Mouse (Mus musculus) midbrain, embryonic 13.5 days (tissue): ENCODE measurements around the gene Shisa6. TPM values are rescaled to one million over a fixed set of nuclear protein-coding genes. Genes with fewer than 3 reads are reported as not detected.

Experiments
- ATAC-seq: fragments of 200-750 bp; cut with Nextera tagmentation; 2 replicates; pipeline ENCODE4 v1.8.0; 2017; ENCODE audit warnings: mild to moderate bottlenecking, moderate TSS enrichment, moderate library complexity
- H3K27ac ChIP-seq: fragments of 300-500 bp; sonication (generic); 2 replicates; pipeline ENCODE4 v1.5.1; 2015; ENCODE audit warnings: inconsistent platforms, mild to moderate bottlenecking, moderate library complexity
- H3K27me3 ChIP-seq: fragments of 300-500 bp; sonication (generic); 2 replicates; pipeline ENCODE4 v1.6.1; 2015; ENCODE audit warnings: mild to moderate bottlenecking, inconsistent platforms
- H3K36me3 ChIP-seq: fragments of 300-500 bp; sonication (generic); 2 replicates; pipeline ENCODE4 v1.6.1; 2015; ENCODE audit warnings: mild to moderate bottlenecking, inconsistent platforms
- H3K4me1 ChIP-seq: fragments of 300-500 bp; sonication (generic); replicated peaks from 2 replicates; pipeline ENCODE4 v1.6.1; 2015; ENCODE audit warnings: inconsistent platforms
- H3K4me2 ChIP-seq: fragments of 300-500 bp; sonication (generic); replicated peaks from 2 replicates; pipeline ENCODE4 v1.6.1; 2015; ENCODE audit warnings: moderate library complexity, mild to moderate bottlenecking, inconsistent platforms
- H3K4me3 ChIP-seq: fragments of 300-500 bp; sonication (generic); replicated peaks from 2 replicates; pipeline ENCODE4 v1.5.1; 2015; ENCODE audit warnings: mild to moderate bottlenecking, inconsistent platforms
- H3K9ac ChIP-seq: fragments of 300-500 bp; sonication (generic); replicated peaks from 2 replicates; pipeline ENCODE4 v1.6.1; 2015; ENCODE audit warnings: mild to moderate bottlenecking, inconsistent platforms
- H3K9me3 ChIP-seq: fragments of 300-500 bp; sonication (generic); 2 replicates; pipeline ENCODE4 v1.6.1; 2016; ENCODE audit warnings: mild to moderate bottlenecking, inconsistent platforms
- WGBS: fragments of 180-500 bp; shearing (Covaris S2); methylation state at CpG from one replicate; pipeline ENCODE4 v1.1.7; 2015; 5-methylcytosine and 5-hydroxymethylcytosine counted together
- polyA plus RNA-seq: library from polyadenylated mRNA; unstranded; fragments of >200 nt; fragmentation: Nextera tagmentation; extraction: Ambion mirVana; gene quantifications from 2 replicates; pipeline ENCODE4 v1.2.1, GENCODE M21; 2015

Gene Shisa6
- 0.93 and 2.8 TPM in 2 replicates for polyA plus RNA-seq

- Histone ChIP-seq H3K27me3 (peaks cover 67% of the 10 kb centered on the region), H3K4me3 (peak within 1 kb of the TSS; percentile 72), H3K9me3 (no peaks in the 10 kb centered on the region), H3K9ac (peak within 1 kb of the TSS; percentile 74), H3K4me1 (peaks cover 41% of the 10 kb centered on the region), H3K4me2 (peak within 1 kb of the TSS; percentile 92), H3K36me3 (no peaks in the 10 kb centered on the region), H3K27ac (peak within 1 kb of the TSS; percentile 76)
- peak; percentile 77 for ATAC-seq
- WGBS: 1% methylated on average over 68 of the region's 89 CpGs
Observed at GRCm38 (mm10) chr11:66525371-66526045, at the start of gene Shisa6. Shisa6 (minus strand) TSS chr11:66525964.

DNA sequence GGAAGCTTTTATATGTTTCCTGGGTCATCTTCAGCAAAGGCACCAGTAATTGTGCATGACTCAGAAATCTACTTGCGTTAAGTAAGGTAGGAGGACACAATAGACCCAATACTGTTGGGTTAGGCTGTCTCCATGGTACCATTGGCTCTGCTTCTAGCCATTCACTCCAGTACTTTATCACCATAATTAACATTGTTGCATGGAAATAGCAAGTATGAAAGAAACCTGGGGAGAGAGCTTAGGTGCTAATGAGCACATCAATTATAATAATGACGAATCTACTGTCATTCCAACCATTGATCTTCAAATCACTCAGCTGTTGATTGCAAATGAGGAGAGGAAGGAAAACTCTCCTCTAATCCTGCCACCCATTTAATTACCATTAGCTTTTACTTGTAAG lies 48.1 kb upstream of the Shisa6 start:
- H3K27me3 ChIP-seq: no peaks in the 10 kb centered on the region
- WGBS: 18% methylated on average over 2 of the region's 2 CpGs
- no peaks in the 10 kb centered on the region for H3K36me3 ChIP-seq
- no peaks in the 10 kb centered on the region for H3K4me1 ChIP-seq
- no peak overlapping the region for H3K27ac ChIP-seq
- H3K9ac ChIP-seq: no peak overlapping the region
- no peak overlapping the region for H3K4me3 ChIP-seq
- no peak overlapping the region for H3K4me2 ChIP-seq
- no peaks in the 10 kb centered on the region for H3K9me3 ChIP-seq
- no peak for ATAC-seq

DNA sequence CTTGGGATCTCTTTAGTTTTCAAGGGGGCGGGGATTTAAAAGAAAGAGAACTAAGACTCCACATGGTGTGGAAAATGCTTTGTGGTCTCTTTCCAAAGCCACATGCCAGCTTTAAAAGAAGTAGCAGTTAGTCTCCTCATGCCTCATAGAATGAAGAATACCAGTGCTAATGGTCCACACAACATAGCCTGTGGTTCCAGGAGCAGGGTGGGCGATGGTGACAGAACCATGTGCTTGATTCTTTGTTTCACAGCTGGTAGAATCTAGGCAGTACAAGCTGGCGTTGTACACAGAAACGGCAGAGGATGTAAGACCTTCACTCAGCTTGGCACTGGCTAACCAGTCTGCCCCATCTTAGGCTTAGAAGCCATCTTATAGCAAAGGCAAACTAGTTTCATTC lies 43.3 kb upstream of the Shisa6 start:
- no peak overlapping the region for H3K4me3 ChIP-seq
- no peaks in the 10 kb centered on the region for H3K9me3 ChIP-seq
- H3K9ac ChIP-seq: no peak overlapping the region
- no peak for ATAC-seq
- H3K36me3 ChIP-seq: no peaks in the 10 kb centered on the region
- no peak overlapping the region for H3K4me2 ChIP-seq
- peaks cover 18% of the 10 kb centered on the region for H3K27me3 ChIP-seq
- WGBS: 76% methylated on average over 4 of the region's 4 CpGs
- H3K27ac ChIP-seq: no peak overlapping the region
- H3K4me1 ChIP-seq: peaks cover 4% of the 10 kb centered on the region

DNA sequence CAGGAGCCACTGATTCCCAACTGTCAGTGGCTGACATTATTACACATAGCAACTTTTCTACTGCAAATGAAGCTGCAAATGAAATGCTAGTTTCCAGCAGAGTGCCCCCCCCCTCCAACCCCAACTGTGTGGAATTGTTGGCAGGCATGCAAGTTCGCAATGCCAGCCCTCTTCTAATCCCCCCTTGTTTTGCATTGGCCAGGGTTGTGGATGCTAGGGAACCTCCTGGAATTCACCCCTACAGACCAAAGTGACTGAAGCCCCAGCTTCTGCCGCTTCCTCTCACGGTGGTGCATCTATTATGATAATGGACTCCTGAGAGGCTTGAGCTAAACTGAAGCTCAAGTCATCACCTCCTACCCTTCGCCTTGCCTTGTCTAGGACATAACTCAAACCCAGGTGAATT lies 42.6 kb upstream of the Shisa6 start:
- H3K4me3 ChIP-seq: no peak overlapping the region
- ATAC-seq: peak; percentile 68
- H3K9ac ChIP-seq: no peak overlapping the region
- H3K9me3 ChIP-seq: no peaks in the 10 kb centered on the region
- 13% methylated on average over 4 of the region's 4 CpGs for WGBS
- H3K27me3 ChIP-seq: peaks cover 18% of the 10 kb centered on the region
- peaks cover 4% of the 10 kb centered on the region for H3K4me1 ChIP-seq
- no peak overlapping the region for H3K4me2 ChIP-seq
- H3K36me3 ChIP-seq: no peaks in the 10 kb centered on the region
- H3K27ac ChIP-seq: no peak overlapping the region

DNA sequence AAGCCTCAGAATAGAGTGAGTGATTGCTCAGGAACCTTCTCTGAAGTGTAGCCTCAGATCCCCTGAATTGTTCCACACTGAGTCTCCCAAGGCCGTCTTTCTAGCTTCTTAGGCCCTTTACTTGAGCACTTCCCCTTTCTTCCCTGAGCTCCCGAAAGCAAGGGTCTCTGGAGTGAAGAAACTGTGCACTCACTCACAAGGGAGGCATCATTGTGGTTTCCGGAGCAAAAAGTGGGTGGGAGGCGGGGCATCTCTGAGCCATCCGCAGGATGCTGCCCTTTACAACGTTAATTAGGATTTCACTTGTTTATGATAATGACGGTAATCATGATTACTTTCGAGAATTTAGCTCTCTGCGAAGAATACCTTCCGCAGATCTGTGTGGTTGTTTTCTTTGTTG lies 41.6 kb upstream of the Shisa6 start:
- 13% methylated on average over 10 of the region's 10 CpGs for WGBS
- H3K27ac ChIP-seq: no peak overlapping the region
- peaks cover 4% of the 10 kb centered on the region for H3K4me1 ChIP-seq
- ATAC-seq: no peak
- peaks cover 18% of the 10 kb centered on the region for H3K27me3 ChIP-seq
- no peak overlapping the region for H3K4me3 ChIP-seq
- H3K9ac ChIP-seq: no peak overlapping the region
- no peaks in the 10 kb centered on the region for H3K9me3 ChIP-seq
- H3K4me2 ChIP-seq: peak overlapping the region; percentile 3; the same call in 1 of the 2 replicates
- H3K36me3 ChIP-seq: no peaks in the 10 kb centered on the region

GRCm38 (mm10) chr11:66562274-66562673 lies 36.5 kb upstream of the Shisa6 start:
- 76% methylated on average over 7 of the region's 7 CpGs for WGBS

DNA sequence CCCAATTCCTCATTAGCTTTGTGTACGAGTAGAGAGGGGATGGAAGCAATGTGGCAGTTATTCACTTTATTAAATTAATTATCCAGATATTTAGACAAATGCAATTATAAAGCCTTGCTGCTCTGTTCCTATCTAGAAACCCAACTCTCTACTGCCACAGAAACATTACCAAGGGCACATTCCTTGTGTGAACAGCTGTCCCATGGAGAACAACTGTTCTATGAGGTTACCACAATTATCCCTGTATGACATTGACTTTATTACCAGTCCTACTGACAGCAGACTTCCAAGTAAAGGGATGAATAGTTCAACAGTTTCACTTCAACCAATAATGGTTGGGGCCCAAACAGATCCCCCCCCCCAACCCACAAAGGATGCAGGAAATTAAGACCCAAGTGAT lies 12.1 kb upstream of the Shisa6 start:
- H3K9ac ChIP-seq: no peak overlapping the region
- H3K4me1 ChIP-seq: no peaks in the 10 kb centered on the region
- WGBS: 93% methylated on average over 1 of the region's 1 CpGs
- H3K9me3 ChIP-seq: no peaks in the 10 kb centered on the region
- H3K27ac ChIP-seq: no peak overlapping the region
- H3K27me3 ChIP-seq: no peaks in the 10 kb centered on the region
- ATAC-seq: no peak
- H3K36me3 ChIP-seq: no peaks in the 10 kb centered on the region
- H3K4me3 ChIP-seq: no peak overlapping the region
- no peak overlapping the region for H3K4me2 ChIP-seq

More at GRCm38 (mm10) chr11:66562274-66562673, 36.5 kb upstream of the Shisa6 start:
- no peak for ATAC-seq
- H3K27me3 ChIP-seq: peaks cover 8% of the 10 kb centered on the region
- H3K9ac ChIP-seq: no peak overlapping the region
- H3K27ac ChIP-seq: no peak overlapping the region
- H3K4me2 ChIP-seq: no peak overlapping the region
- no peaks in the 10 kb centered on the region for H3K9me3 ChIP-seq
- H3K4me1 ChIP-seq: peaks cover 2% of the 10 kb centered on the region; the same call in 1 of the 2 replicates
- no peak overlapping the region for H3K4me3 ChIP-seq
- no peaks in the 10 kb centered on the region for H3K36me3 ChIP-seq

DNA sequence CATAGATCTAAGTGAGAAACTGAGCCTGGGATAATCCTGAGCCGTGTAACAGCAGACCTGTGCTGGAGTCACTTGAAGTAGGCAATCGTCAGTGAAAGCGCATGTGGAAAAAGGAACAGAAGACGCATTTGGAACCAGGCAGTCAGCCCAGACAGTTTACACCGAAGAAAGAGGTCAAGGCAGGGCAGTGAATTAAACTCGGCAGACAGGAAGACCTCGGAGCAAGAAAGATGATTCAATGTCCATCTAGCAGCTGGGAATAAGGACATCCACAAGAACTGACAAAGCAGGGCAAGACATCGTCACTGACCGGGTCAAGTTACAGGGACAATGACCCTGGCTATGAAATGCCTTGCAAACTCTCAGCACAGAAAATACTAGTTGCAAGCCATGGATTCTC lies 10.1 kb upstream of the Shisa6 start:
- Histone ChIP-seq H3K9me3 (no peaks in the 10 kb centered on the region), H3K4me1 (no peaks in the 10 kb centered on the region), H3K36me3 (no peaks in the 10 kb centered on the region), H3K27ac (no peak overlapping the region), H3K27me3 (no peaks in the 10 kb centered on the region), H3K4me2 (no peak overlapping the region), H3K9ac (no peak overlapping the region), H3K4me3 (no peak overlapping the region)
- 87% methylated on average over 9 of the region's 9 CpGs for WGBS
- ATAC-seq: no peak

DNA sequence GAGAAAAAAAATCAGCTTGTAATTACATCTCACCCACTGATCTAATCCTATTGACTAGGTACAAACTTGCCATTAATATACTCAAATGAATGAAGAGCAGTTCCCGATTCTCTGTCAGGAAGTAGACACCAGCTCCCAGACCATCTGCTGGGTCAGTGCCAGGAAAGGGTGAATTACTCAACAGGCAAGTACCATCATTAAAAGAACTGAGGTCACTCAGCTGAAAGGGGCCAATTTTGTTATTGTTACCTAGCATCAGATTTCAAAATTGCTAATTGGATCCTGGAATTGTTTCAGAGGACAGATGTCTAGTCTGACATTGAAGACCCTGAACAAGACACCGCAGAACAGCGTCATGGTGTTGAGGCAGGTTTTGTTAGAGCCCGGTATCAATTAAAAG lies 9.4 kb upstream of the Shisa6 start:
- H3K4me2 ChIP-seq: no peak overlapping the region
- H3K27me3 ChIP-seq: peaks cover under 1% of the 10 kb centered on the region; the same call in 1 of the 2 replicates
- no peaks in the 10 kb centered on the region for H3K4me1 ChIP-seq
- no peaks in the 10 kb centered on the region for H3K36me3 ChIP-seq
- no peak overlapping the region for H3K4me3 ChIP-seq
- H3K27ac ChIP-seq: no peak overlapping the region
- no peak for ATAC-seq
- no peak overlapping the region for H3K9ac ChIP-seq
- WGBS: 67% methylated on average over 4 of the region's 4 CpGs
- no peaks in the 10 kb centered on the region for H3K9me3 ChIP-seq

DNA sequence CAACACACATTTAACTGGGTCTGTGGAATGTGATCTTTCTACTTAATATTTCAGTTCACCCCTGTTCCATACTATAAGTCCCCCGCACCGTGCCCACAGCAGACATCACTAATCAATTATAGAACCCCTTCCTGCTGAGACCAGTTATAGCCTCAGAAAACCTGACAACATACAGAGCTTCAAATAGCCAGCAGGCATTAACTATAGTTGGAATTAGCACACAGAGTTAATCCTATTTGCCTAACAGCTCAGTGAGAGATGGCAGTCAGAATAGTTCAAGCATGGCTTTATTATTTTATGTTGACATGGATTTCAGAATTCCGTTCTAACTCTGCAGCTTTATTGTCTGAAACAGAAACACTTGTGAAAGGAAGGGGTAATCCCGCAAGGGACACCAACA lies 8.5 kb upstream of the Shisa6 start:
- Histone ChIP-seq H3K36me3 (no peaks in the 10 kb centered on the region), H3K9ac (no peak overlapping the region), H3K4me1 (no peaks in the 10 kb centered on the region), H3K4me2 (no peak overlapping the region), H3K4me3 (no peak overlapping the region), H3K27me3 (peaks cover 9% of the 10 kb centered on the region; the same call in 1 of the 2 replicates), H3K27ac (no peak overlapping the region), H3K9me3 (no peaks in the 10 kb centered on the region)
- 39% methylated on average over 4 of the region's 4 CpGs for WGBS
- ATAC-seq: no peak

DNA sequence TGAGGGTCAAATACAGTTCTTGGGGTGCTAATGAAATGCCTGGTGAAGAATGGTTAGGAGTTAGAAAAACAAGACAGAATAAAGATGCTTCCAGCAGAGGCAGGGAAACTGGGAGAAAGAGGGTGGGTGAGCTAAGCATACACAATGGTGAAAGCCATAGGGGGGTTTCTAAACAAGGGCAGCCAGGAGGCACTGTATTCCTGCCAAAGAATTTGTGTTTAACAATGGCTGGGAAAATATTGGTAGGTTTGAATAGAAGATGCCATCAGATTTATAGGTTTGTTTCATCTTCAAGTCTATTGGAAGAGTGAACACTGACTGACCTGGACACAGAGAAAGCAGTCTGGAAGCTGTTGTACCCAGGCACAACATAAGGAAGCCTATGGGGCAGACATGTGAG lies 2.4 kb upstream of the Shisa6 start:
- H3K4me2 ChIP-seq: peak overlapping the region; percentile 17; the same call in 1 of the 2 replicates
- ATAC-seq: no peak
- peaks cover 60% of the 10 kb centered on the region for H3K27me3 ChIP-seq
- H3K9me3 ChIP-seq: no peaks in the 10 kb centered on the region
- no peak overlapping the region for H3K9ac ChIP-seq
- no peaks in the 10 kb centered on the region for H3K36me3 ChIP-seq
- H3K4me1 ChIP-seq: peaks cover 37% of the 10 kb centered on the region
- H3K4me3 ChIP-seq: no peak overlapping the region
- H3K27ac ChIP-seq: no peak overlapping the region

- no peak for ATAC-seq
- no peaks in the 10 kb centered on the region for H3K9me3 ChIP-seq
- no peaks in the 10 kb centered on the region for H3K36me3 ChIP-seq
- H3K27ac ChIP-seq: no peak overlapping the region
- H3K4me2 ChIP-seq: peak overlapping the region; percentile 17
- H3K4me3 ChIP-seq: 0 out of 2 replicates have a peak overlapping the region, but pooled peaks have one; percentile 72
- WGBS: 2% methylated on average over 5 of the region's 5 CpGs
- peaks cover 41% of the 10 kb centered on the region for H3K4me1 ChIP-seq
- peaks cover 67% of the 10 kb centered on the region for H3K27me3 ChIP-seq
- no peak overlapping the region for H3K9ac ChIP-seq
Observed at GRCm38 (mm10) chr11:66527343-66527742, 1.6 kb upstream of the Shisa6 start.

DNA sequence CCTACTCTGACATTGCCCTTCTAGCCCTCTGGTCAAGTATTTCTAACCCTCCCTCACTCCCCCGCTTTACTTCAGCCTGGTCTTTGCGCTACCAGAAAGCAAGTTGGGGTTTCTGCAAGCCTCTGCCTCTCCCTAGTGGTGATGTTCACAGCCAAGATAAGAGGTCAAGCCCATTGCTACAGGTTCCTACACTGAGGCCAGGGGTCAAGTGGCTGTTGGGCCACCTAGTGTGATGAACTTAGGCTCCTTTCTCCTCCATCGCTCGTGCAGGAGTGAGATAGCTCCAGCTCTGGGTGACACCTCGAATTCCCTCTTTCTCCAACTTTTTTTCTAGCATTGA lies 1.2 kb upstream of the Shisa6 start:
- WGBS: 6% methylated on average over 5 of the region's 5 CpGs
- H3K4me2 ChIP-seq: peak overlapping the region; percentile 92
- no peaks in the 10 kb centered on the region for H3K36me3 ChIP-seq
- no peaks in the 10 kb centered on the region for H3K9me3 ChIP-seq
- H3K27ac ChIP-seq: no peak overlapping the region
- H3K4me1 ChIP-seq: peaks cover 41% of the 10 kb centered on the region
- ATAC-seq: peak; percentile 16; the same call in 1 of the 2 replicates
- H3K27me3 ChIP-seq: peaks cover 67% of the 10 kb centered on the region
- peak overlapping the region; percentile 74; the same call in 1 of the 2 replicates for H3K9ac ChIP-seq
- peak overlapping the region; percentile 72 for H3K4me3 ChIP-seq
